Mouse (Mus musculus) megakaryocyte progenitor cell, adult 5-6 weeks (primary cell): Measurements from ENCODE around the gene Vps13d. TPM values are rescaled to one million over a fixed set of nuclear protein-coding genes. Genes with fewer than 3 reads are reported as not detected.

Experiments
- ATAC-seq: replicated peaks from 2 replicates; pipeline ENCODE4 v1.8.0; 2016; ENCODE audit warnings: mild to moderate bottlenecking, moderate TSS enrichment, inconsistent platforms; ENCODE audit not compliant: poor library complexity
- total RNA-seq, 2 experiments: library from RNA; stranded (forward) in 1 of 2; stranded (reverse) in 1 of 2; fragments of 157-497, 149-512 nt in 1 of 2; fragments of 200-1000 nt in 1 of 2; gene quantifications; 2 replicates each; pipeline versions ENCODE4 v1.2.3 to v1.2.4; 2015 to 2017

Gene Vps13d
- total RNA-seq, 2 experiments from 2014 or later = 19.9 to 45.6 TPM

DNA sequence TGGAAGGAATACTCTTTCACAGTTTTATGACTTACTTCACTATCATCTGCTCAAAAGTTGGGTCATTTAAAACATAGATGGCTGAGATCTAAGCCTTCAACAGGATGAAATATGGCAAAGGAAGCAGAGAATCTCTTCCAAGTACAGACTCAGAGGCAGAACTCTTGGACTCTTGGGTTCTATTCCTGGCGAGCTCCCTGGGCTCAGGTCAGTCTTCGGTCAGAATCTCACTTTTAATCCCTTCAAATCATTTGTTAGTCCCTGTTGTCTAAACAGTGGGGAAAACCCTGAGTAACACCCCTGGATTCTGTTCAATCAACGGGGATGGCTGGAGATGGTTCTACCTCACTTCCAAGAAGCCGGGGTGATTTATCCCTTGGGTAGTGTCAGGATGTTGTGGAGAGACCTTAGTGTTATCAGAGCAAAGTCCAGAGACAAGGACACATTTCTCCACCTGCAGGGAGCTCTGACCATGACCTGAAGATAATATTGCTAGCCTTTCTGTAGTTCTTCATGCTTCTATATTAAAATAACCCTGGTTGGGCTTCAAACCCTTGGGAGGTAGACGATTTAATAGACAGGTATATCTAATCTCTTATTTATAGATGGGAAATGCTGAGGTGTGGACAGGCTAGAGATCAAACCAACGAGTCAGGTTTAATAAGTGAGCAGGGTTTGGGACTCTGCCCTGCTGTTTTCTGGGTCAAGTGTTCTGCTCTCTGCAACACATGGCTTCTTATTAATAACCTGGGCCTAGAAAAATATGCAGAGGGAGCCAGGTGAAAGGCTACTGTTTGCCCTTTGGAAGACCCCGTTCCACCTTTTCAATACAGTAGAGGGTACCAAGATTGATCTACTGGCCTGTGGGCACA is 180.8 kb downstream of the Vps13d start:
- ATAC-seq = no peak

DNA sequence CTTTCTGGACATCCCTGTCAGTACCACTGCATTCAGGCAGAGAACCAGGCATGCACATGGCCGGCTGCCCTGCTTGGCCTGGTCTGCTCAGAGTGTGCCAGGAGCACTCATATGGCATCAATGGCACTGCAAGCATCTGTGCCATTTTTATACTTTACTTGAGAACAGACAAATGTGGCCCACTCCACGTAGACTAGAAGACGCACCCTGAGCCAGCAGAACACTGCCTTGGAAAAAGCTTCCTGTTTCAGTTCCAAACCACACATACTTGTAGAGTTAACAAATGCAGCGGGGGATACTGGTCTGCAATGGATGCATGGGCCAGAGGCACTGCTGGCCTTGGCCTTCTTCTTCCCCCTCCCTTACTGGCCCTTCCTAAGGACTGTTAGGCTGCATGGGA is 181.6 kb downstream of the Vps13d start:
- peak; percentile 55 for ATAC-seq

DNA sequence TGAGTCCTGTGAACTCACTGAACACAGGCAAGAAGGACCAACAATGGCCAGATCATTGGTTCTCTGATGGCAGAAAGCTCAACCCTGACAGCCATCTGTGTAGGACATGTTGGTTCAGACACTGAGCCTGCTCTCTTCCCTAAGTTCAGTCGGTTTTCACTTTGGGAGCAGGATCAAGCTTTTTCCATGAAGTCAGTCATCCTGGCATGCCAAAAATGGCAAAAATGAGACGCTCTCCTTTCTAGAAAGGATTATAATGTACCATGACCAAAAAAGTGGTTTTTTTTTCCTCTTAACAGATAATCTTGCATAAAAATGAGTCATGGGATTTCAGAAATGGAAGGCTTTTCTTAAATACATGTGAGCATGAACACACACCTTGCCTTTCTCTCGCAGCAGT is 183.6 kb downstream of the Vps13d start:
- no peak for ATAC-seq

DNA sequence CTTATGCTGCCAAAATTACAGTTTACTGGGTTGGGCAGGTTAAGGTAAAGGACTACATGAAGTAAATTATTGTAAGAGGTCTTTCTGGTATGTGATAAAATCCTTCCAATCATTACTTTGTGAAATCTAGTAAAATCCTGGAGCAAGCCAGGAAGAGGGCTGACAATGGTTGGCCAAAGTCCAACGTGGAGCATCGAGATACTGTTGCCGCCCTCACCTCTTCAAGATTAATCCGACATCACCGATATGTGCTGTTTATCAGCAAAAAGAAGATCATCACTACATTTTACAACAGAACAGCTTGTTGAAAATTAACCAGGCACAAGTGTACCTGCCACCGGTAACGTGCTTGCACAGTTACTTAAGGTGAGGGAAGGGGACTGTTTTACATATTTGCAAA is 184.9 kb downstream of the Vps13d start:
- no peak for ATAC-seq

DNA sequence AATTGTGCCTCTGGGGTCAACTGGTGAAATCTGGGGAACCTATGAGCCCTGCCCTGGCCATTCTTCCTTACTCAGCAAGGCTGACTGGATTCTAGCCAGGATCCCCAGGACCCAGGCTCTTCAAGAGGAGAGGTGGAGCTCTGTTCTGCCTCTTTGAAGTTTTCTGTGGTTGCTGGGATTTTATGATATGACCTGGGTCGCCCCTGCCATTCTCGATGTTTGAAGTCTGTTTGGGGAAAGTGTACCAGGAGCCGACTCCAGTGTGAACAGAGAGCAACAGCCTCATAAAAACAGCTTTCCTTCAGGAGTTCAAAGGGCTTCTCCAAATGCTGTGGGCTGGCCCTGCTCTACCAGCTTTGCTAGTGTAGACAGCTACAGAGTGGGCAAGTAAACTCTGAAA is 185.4 kb downstream of the Vps13d start:
- ATAC-seq = no peak; the same call in 1 of the 2 replicates

DNA sequence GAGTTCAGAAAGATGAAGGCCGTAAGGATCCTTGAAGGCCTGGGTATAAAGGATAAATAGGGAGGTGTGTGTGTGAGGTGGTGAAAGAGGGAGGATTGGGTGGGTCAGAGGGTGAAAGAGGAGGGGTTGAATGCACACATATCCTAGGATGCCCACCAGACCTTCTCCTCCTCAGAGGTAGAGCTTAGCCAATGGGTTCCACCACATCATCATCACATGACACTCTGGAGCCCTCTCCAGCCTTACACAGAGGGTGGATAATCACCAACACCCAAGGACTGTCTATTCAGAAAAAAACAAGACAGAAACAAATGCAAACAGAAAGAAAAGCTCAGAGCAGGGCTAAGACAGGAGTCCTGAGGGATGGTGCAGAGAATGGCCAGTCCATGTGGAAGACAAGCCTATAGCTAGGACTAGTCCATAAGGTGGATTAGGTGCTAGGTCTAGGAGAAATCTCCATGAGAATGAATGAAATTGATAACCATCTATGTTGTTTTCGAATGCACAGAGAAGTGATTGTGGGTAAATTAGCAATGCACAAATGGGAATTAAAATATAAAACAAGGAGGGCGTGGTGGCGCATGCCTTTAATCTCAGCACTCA is 188.8 kb downstream of the Vps13d start:
- no peak for ATAC-seq

DNA sequence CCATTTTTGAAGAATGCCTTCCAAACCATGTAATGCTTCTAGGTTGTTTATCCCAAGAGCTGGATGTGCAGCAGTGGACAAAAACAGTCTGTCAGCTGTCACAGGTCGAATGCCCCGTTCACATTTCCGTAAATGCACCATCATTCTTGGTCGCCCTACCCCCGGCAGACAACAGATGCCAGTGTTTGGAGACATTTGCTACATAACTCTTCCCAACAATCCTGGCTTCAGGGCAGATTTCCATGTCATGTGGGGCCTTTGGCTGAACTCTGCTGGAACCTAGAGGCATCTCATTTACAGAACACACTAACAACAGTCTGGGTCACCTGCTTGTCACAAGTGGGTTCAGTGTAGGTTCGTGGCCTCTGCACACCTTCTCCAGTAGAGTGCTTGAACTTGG is 190.6 kb downstream of the Vps13d start:
- ATAC-seq = no peak

DNA sequence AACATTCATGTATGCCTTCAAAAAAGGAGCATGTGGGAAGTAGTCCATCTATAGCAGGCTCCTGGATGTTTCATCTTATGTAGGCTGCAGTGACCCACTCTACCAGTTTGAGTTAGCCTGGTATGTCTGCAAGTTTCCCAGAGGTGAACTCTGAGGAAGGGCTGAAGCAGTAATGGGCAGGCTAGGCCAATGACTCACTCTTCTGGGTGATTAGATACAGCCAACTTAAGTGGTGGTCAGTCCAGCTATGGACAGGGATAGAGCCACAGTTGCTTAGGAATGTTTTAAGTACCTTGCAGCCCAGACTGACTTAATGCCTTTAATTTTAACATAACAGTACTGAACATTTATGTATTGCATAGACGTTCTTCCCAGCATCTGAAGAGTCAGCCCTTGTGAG is 192.1 kb downstream of the Vps13d start:
- ATAC-seq = no peak

DNA sequence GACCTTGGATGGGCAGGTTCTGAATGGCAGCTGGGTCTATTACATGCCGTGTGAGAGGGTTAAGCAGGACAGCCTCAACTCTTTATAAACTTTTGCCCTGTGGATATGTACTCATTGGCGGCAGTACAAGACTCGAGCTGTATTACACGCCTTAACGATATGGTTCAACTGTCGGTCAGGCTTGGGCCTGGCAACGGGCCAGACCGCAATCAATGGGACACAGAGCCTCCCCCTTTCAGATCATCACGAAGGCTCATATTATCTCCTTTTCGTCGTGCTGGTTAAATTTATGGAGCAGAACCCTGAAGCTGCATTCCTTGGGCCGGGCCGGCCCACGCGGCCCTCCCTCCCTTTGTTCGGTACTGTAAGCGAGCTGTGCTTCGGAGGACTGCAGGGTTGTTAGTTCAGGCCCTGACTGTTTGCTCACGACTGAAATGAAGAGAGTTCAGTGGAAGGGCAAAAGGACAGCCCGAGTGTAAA is 194.9 kb downstream of the Vps13d start:
- ATAC-seq = peak; percentile 56

DNA sequence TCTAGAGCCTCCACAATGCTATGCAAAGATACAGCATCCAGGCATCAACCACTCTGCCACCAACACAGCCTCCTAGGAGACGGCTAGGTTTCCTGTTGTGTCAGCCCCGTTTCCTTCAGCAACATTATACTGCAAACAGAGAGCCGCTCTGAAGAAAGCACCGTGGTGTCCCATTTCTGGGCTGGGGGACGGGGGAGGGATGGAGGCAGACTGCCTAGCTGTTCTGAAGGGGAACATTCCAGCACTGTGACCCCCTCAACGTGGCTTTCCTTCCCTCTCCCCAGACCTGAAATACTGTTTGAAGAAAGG is 195.3 kb downstream of the Vps13d start:
- peak; percentile 49 for ATAC-seq

DNA sequence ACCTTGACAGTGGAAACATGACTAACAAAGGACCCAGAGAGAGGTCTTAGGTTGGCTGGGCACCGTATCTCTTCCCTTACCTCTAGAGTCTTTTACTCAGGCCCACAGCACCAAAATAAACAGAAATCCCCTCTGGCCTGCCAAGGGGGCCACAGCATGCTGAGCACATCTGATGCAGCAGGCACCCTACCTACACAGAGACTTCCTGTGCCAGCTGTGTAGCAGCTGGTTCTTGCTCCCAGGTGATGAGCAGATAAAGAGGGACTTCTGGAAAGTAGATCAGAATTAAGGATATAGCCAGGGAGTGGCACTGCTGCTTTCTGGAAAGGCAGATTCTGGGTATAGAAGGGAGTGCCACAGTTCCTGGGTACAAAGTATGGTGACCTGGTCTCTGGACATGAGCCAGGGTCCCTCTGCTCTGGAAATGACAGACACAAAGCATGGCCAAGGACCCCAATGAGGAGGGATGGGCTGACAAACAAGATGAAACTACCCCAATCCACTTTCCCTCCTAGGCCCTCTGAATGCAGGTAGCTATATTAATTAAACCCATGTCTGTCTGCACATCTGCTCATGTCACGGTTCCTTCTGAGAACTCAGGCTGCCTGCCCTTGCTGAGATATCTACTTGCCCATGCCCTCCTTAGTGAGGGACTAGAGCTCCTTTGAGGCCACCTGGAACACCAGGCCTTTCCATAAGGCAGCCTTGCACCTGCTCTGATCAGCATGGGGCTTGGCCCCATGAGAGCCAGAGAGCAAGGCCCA is 195.8 kb downstream of the Vps13d start:
- peak; percentile 42 for ATAC-seq

DNA sequence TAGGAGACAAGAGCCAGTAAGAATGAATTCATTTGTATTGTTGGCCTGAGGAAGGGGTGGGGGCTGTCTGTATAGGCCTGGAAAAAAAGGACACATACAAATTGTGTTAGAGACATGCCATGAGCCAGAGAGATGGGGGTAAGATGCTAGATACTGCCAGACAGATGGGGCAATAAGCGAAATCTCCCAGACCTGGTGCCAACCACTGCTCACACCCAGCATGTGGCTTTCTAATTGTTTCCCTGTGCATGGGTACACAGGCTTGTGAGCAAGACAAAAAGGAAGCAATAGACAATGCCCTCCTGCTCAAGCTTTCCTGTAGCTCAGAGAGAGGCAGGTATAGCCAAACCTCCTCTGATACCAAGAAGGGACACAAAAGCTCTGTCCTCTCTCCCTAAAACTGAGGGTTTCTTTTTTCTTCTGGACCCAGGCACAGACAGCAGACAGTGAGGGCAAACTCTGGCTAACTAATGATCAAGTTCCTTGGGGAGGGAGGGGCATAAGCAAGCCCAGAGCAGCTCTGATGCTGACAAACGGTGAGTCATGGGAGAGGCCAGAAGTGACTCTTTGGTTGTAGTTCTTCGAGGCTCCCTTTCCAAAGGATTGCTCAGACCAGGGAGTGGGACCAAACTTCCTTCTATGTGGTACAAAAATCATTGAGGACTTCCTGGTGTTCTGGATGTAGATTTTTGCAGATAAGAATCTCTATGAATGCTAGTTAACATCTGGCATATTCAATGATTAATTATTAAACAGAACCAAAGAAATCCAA is 196.7 kb downstream of the Vps13d start:
- 0 out of 2 replicates have a peak, but pooled peaks have one; percentile 10 for ATAC-seq

DNA sequence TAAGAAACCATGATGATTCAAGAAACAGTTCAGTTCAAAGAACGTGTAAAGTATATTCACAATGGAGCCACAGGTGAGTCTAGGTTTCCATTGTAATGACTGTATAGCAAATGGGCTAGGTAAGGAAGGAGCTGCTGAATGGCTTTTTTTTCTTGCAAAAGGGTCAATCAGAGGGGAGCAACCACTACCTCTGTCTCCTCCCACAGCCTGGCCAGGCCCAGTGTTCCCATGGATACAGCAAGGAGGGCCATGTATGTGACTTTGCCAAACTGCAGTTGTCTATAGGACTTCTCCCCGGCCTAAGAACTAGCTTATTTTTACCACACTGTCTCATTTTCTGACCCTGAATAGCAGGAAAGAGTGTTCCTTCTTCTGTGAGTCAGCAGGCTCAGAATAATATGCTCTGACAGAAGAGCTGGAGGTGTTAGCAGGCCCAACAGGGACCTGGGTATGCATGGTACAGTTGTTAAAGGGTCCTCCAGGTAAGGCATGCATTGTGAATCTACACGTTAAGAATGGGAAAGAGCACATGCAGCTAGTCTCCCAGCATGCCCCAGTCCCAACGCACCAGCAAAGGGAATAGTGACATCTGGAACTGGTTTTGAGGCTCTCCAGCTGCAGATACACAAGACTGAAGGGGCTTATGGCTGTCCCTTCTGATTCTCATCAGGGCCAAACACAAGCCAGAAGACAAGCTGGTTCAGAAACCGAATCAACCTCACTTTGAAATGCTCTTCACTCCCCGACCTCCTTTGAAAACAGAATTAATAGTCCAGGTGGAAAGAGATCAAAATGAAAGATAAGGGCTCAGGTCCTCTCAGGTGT is 197.6 kb downstream of the Vps13d start:
- ATAC-seq = no peak

DNA sequence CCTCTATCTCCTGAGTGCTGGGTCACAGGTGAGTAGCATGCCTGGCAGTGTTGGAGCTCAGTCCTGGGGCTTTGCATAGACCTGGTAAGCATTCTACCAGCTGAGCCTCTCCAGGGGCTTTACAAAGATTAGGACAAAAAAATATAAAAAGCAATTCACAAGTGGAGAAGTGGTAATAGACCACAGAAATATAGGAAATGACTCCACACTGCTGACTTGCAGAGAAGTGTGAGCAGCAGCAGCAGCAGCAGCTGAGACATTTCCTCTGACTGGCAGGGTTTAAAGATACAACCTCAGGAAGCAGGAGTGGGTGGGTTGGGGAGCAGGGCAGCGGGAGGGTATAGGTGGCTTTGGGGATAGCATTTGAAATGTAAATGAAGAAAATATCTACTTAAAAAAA is 199.0 kb downstream of the Vps13d start:
- ATAC-seq = peak; percentile 38

DNA sequence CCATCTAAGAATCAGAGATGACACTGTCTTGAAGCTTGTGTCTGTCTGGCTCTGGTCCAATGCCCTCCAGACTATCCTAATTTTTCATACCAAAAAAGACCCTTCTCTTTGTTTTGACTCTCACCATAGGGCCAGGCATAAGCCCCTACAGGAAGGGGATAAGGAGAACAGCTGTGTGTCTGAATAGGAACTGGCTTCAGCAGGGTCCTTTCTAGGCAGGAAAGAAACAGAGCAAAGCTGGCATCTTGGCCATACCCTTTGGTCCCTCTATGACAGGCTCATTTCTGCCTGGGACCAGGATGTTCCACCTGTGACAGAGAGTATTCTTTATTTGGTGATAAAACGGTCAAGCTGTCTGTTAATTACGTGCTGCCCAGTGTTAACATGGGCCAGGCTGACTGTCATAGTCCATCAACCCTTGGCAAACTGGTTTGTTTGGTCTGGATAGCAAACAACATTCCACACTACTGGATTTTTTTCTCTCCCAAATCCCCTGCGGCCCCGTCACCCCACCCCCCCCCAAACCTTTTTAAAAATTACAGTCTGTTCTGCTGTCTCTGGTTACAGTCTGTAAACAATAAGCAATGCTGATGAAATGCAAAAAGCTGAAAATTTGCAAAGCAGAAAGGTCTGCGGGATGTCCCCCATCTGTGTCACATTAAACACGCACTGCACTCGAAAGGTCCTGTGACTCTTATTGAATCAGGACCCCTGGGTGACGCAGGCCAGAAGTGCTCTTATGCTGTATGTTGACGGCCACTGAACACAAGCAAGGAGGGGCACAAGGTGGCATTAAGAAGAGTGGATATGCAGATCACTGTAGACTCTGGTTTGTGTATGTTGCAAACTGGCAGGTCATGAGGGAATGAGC is 201.5 kb downstream of the Vps13d start:
- no peak for ATAC-seq

DNA sequence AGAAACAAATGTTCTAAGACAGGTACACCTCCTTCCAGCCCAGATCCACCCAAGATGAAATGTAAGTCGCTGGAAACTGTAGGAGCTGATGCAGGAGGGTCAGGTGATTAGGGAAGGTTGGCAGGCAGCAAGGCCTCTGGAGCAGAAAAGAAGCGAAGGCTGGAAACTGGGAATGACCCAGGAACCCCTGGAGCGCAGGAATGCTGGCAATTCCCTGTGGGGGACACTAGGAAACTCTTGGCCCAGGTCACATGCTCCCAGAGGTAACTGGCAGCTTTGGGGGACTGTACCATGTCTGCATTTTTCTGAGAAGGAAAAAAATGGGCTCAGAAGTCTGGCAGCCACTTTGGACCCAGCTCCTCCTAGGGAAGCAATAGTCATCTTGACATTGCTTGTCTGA is 202.4 kb downstream of the Vps13d start:
- ATAC-seq = no peak

DNA sequence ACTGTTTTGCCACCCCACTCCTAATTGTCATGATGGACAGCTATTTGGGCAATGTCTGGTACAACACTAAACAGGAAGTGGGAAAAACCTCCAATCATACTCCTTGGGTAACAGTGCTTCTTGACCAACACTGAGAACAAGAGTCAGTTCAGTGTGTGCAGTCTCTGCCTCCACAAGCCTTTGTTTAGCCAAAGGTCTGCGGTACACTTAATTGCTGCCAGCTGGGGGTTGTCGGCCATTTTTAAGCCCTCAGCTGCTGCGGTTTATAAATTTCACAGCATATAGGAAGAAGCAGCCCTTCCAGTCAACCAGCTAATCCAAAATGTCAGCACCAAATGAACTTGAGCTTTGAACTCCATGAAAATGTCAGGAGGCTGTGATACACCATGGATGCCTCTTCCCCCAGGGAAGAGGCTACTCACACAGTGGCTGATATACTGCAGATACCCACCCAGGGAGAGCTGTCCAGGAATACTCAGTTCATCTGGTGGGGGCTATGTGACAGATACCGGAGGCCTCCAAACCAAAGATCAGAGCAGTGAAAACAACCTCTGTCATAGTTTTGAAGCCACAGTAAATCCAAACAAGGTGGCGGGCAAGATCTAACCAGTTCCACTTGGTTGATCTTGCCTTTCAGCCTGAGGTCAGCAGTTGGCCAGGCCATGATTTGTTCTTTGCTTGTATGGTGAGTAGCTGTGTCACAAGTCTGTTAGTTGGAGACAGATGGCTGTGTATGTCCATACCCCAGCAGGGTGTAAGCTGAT is 206.2 kb downstream of the Vps13d start:
- peak; percentile 74 for ATAC-seq
